Mouse (Mus musculus): Measurements from ENCODE around the gene Gm28308.

GRCm38 (mm10) chr6:52170166-52170897, 42.8 kb downstream of the Gm28308 start:
- TF ChIP-seq CTCF (IDR thresholded peaks at IDR 0.05) (no peak), EP300 (IDR thresholded peaks at IDR 0.05) (no peak)

Measured in lung, postnatal 0 days (tissue).